Mouse (Mus musculus): ENCODE measurements around the gene Tbc1d10a. TPM values are rescaled to one million over a fixed set of nuclear protein-coding genes. Genes with fewer than 3 reads are reported as not detected.

The Tbc1d10a gene
- total and polyA plus RNA-seq, 3 experiments, result 23.0 to 27.4 TPM; not detected in 1

GRCm38 (mm10) chr11:4143281-4144062, 43.1 kb upstream of the Tbc1d10a start:
- no peaks in the 10 kb centered on the region for H3K9me3 ChIP-seq (replicated peaks; ENCODE audit: insufficient read depth, low read length)
- TF ChIP-seq ETS1 (IDR thresholded peaks at IDR 0.05; ENCODE audit: low read depth, low read length) (no peak), BHLHE40 (IDR thresholded peaks at IDR 0.05; ENCODE audit: borderline replicate concordance, low read depth, low read length) (no peak), ZNF384 (IDR thresholded peaks at IDR 0.05; ENCODE audit: low read depth, low read length) (no peak), KAT2A (conservative IDR thresholded peaks at IDR 0.05; ENCODE audit: low read depth, low read length) (no peak), NRF1 (IDR thresholded peaks at IDR 0.05; ENCODE audit: insufficient read depth, low read depth, low read length, poor library complexity, severe bottlenecking) (no peak), CHD2 (IDR thresholded peaks at IDR 0.05; ENCODE audit: low read length) (no peak), ZKSCAN1 (IDR thresholded peaks at IDR 0.05; ENCODE audit: low read depth, low read length) (no peak), CHD1 (IDR thresholded peaks at IDR 0.05; ENCODE audit: low read depth, low read length) (no peak), MAZ (IDR thresholded peaks at IDR 0.05; ENCODE audit: low read depth, low read length) (no peak), UBTF (IDR thresholded peaks at IDR 0.05; ENCODE audit: borderline replicate concordance, insufficient read depth, low read depth, low read length) (no peak), TCF12 (IDR thresholded peaks at IDR 0.05; ENCODE audit: low read depth, low read length) (no peak), MEF2A (IDR thresholded peaks at IDR 0.05; ENCODE audit: extremely low read depth, insufficient replicate concordance, low read depth, low read length, poor library complexity, severe bottlenecking) (no peak), MAX (IDR thresholded peaks at IDR 0.05; ENCODE audit: low read length) (no peak), POLR2AphosphoS5 (IDR thresholded peaks at IDR 0.05; ENCODE audit: borderline replicate concordance, low read depth, low read length) (no peak)
- DNase-seq (ENCODE audit: low read depth, low spot score), result no peak
- no peaks in the 10 kb centered on the region for H3K36me3 ChIP-seq (ENCODE audit: control insufficient read depth in 1 of 2, insufficient read depth in 2 of 2, low read length in 2 of 2)
- H3K4me3 ChIP-seq (ENCODE audit: control insufficient read depth in 1 of 2, insufficient read depth in 1 of 2, low read depth in 2 of 2, low read length in 2 of 2), result no peak overlapping the region
- no peaks in the 10 kb centered on the region for H3K79me2 ChIP-seq (ENCODE audit: control insufficient read depth, insufficient read depth, low read length, poor library complexity)
- no peaks in the 10 kb centered on the region for H3K27me3 ChIP-seq (ENCODE audit: control insufficient read depth in 1 of 2, insufficient read depth in 2 of 2, low read length in 2 of 2)
- no peak overlapping the region for H3K9ac ChIP-seq (ENCODE audit: control insufficient read depth, low read depth, low read length, poor library complexity, severe bottlenecking)
- H3K27ac ChIP-seq (ENCODE audit: control insufficient read depth, low read depth, low read length), result no peak overlapping the region
- no peaks in the 10 kb centered on the region for H3K4me1 ChIP-seq (ENCODE audit: control insufficient read depth in 1 of 2, insufficient read depth in 2 of 2, low read length in 2 of 2)

- no peaks in the 10 kb centered on the region for H3K79me2 ChIP-seq (ENCODE audit: control insufficient read depth, insufficient read depth, low read length, poor library complexity)
- H3K9me3 ChIP-seq (replicated peaks; ENCODE audit: insufficient read depth, low read length), result no peaks in the 10 kb centered on the region
- no peak overlapping the region for H3K27ac ChIP-seq (ENCODE audit: control insufficient read depth, low read depth, low read length)
- no peak for DNase-seq (ENCODE audit: low read depth, low spot score)
- no peaks in the 10 kb centered on the region for H3K36me3 ChIP-seq (ENCODE audit: control insufficient read depth in 1 of 2, insufficient read depth in 2 of 2, low read length in 2 of 2)
- H3K9ac ChIP-seq (ENCODE audit: control insufficient read depth, low read depth, low read length, poor library complexity, severe bottlenecking), result no peak overlapping the region
- TF ChIP-seq MAFK (IDR thresholded peaks at IDR 0.05; ENCODE audit: borderline replicate concordance, low read depth, low read length) (no peak), POLR2AphosphoS5 (IDR thresholded peaks at IDR 0.05; ENCODE audit: borderline replicate concordance, low read depth, low read length) (no peak), MAX (IDR thresholded peaks at IDR 0.05; ENCODE audit: low read length) (no peak), TAL1 (IDR thresholded peaks at IDR 0.05; ENCODE audit: low read length) (no peak), POLR2AphosphoS2 (IDR thresholded peaks at IDR 0.05; ENCODE audit: low read length) (no peak), NELFE (IDR thresholded peaks at IDR 0.05; ENCODE audit: low read depth, low read length) (no peak), TBP (IDR thresholded peaks at IDR 0.05; ENCODE audit: low read depth, low read length) (no peak), SMC3 (IDR thresholded peaks at IDR 0.05; ENCODE audit: low read depth, low read length) (no peak), GATA1 (IDR thresholded peaks at IDR 0.05; ENCODE audit: low read depth, low read length) (no peak)
- H3K4me1 ChIP-seq (ENCODE audit: control insufficient read depth in 1 of 2, insufficient read depth in 2 of 2, low read length in 2 of 2), result no peaks in the 10 kb centered on the region
- H3K4me3 ChIP-seq (ENCODE audit: control insufficient read depth in 1 of 2, insufficient read depth in 1 of 2, low read depth in 2 of 2, low read length in 2 of 2), result no peak overlapping the region
- no peaks in the 10 kb centered on the region for H3K27me3 ChIP-seq (ENCODE audit: control insufficient read depth in 1 of 2, insufficient read depth in 2 of 2, low read length in 2 of 2)
Observed at GRCm38 (mm10) chr11:4146381-4146780, 40.2 kb upstream of the Tbc1d10a start.
